Mouse (Mus musculus): ENCODE data around the gene Arrdc2.

DNA sequence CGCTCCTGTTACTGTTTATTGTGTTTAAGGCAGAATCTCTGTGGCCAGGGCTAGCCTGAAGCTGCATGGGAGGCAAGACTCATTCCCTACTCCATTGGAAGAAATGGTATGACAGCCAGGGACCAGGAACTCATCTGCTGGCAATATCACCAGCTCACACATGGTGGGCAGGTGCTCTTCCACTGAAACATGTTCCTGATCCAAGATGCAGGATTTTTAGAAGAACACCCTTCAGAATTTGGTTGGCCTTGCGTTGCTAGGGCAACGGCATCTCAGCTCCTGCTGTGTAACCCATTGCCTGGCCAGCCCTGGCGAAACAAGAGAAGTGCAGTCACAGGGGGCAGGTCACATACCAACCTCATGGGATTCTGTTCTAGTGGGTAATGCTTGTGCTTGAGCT, 40.0 kb upstream of the Arrdc2 start:
- TF ChIP-seq CTCF (IDR thresholded peaks at IDR 0.05; ENCODE audit: low read depth, low read length) (no peak), POLR2A (IDR thresholded peaks at IDR 0.05; ENCODE audit: borderline replicate concordance, low read depth, low read length) (no peak)
